Mouse (Mus musculus) myocyte (in vitro differentiated cells): Measurements from ENCODE around the gene Gm20662.

Experiments
- CEBPB ChIP-seq: IDR thresholded peaks from 2 replicates; pipeline ENCODE4 v1.6.1; 2011; ENCODE audit warnings: mild to moderate bottlenecking, moderate library complexity; ENCODE audit not compliant: poor library complexity, insufficient read depth, severe bottlenecking
- E2F4 ChIP-seq: IDR thresholded peaks from one replicate; pipeline ENCODE4 v1.6.1; 2011; ENCODE audit warnings: mild to moderate bottlenecking, control low read depth, moderate library complexity; ENCODE audit not compliant: insufficient read depth
- MAX ChIP-seq: IDR thresholded peaks from one replicate; pipeline ENCODE4 v1.6.1; 2011; ENCODE audit warnings: low read depth, mild to moderate bottlenecking, control low read depth
- MYOD1 ChIP-seq, 3 experiments: IDR thresholded peaks; one replicate each; pipeline ENCODE4 v1.6.1; 2011; ENCODE audit warnings: control low read depth in 2 of 3, low read depth in 2 of 3, mild to moderate bottlenecking in 2 of 3, moderate library complexity in 1 of 3; ENCODE audit not compliant: insufficient read length in 2 of 3, control insufficient read depth in 1 of 3
- MYOG ChIP-seq, 3 experiments: IDR thresholded peaks; one replicate each; pipeline ENCODE4 v1.6.1; 2011; ENCODE audit warnings: control low read depth in 2 of 3, low read depth in 2 of 3, mild to moderate bottlenecking in 2 of 3; ENCODE audit not compliant: insufficient read length in 2 of 3, control insufficient read depth in 1 of 3, insufficient read depth in 1 of 3
- POLR2A ChIP-seq: IDR thresholded peaks from one replicate; pipeline ENCODE4 v1.6.1; 2011; ENCODE audit warnings: low read depth, mild to moderate bottlenecking, control low read depth, moderate library complexity; ENCODE audit not compliant: insufficient read length
- POLR2AphosphoS2 ChIP-seq: IDR thresholded peaks from one replicate; pipeline ENCODE4 v1.6.1; 2011; ENCODE audit warnings: low read depth, control low read depth; ENCODE audit not compliant: insufficient read length
- REST ChIP-seq: IDR thresholded peaks from one replicate; pipeline ENCODE4 v1.6.1; 2011; ENCODE audit warnings: mild to moderate bottlenecking, control low read depth, moderate library complexity; ENCODE audit not compliant: insufficient read depth, insufficient read length
- TCF12 ChIP-seq: IDR thresholded peaks from one replicate; pipeline ENCODE4 v1.6.1; 2011; ENCODE audit warnings: mild to moderate bottlenecking, control low read depth; ENCODE audit not compliant: poor library complexity, insufficient read depth, severe bottlenecking
- USF1 ChIP-seq: IDR thresholded peaks from one replicate; pipeline ENCODE4 v1.6.1; 2011; ENCODE audit warnings: low read depth, mild to moderate bottlenecking, control low read depth, moderate library complexity

DNA sequence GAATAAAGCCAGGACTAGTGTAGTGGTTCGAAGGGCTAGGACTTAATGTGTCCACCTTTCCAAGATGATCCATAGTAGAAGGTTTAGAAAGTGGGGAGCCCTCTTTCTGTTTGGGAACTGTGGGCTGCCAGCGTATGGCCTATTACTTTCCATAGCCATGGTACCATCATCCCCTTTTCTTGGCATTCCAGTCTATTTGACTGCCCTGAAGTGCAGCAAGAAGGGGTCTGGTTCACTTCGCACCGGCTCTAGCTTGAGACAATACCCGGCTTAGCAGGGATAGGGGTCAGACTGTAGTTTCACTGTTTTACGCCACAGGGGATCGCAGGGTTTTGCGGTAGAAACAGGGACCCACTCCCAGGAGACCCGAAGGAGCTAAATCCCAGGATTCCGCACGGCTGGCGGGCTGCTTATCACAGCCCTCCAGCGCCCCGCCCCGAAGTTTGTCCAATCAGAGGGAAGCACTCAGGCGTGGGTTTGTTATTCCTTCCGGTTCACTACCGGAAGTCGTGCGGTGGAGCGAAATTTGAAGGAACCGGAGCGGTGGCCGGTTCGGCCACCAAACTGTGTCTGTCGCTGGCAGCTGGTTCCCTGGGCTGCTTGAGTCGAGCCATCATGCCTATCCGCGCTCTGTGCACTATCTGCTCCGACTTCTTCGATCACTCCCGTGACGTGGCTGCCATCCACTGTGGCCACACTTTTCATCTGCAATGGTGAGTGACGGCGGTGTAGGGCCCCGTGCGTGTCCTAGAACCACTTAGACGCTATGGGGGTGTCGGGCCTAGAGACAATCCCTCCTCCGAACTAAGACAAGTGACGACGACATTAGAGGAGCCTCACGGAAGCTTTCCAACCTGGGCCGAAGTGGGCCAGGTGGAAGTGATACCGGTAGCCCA, 45.4 kb upstream of the Gm20662 start:
- TF ChIP-seq POLR2A (peak; percentile 71), CEBPB (no peak), MAX (no peak), MYOG (IDR thresholded peaks at IDR 0.05; ENCODE audit: control insufficient read depth in 1 of 3, insufficient read depth in 1 of 3, insufficient read length in 2 of 3, low read depth in 2 of 3) (no peak), REST (no peak), E2F4 (peak; percentile 99), USF1 (no peak), POLR2AphosphoS2 (peak; percentile 61), TCF12 (no peak), MYOD1 (IDR thresholded peaks at IDR 0.05; ENCODE audit: control insufficient read depth in 1 of 3, insufficient read length in 2 of 3, low read depth in 2 of 3) (no peak)
